Mouse (Mus musculus): ENCODE measurements around the gene Zbtb42.

The Zbtb42 gene

GRCm38 (mm10) chr12:112661851-112662250 is 16.8 kb upstream of the Zbtb42 start:
- DNase-seq, result no peak

DNA sequence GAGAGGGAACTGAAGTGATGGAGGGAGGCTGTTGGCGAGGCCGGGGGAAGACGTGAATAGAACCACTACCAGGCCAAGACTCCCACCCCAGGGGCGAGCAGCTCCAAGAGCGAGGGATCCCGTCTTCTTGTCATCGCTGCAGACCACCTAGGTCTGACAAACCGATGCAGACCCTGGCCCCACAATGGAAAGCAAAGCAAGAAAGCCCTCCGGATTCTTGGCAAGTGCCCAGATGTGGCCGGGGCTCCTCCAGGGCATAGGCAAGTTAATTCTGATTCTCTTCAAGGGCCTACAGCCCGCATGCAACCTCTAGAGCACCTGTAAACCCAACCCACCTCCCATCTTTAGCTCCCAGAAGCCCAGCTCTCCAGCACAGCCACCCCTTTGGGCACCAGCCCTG is 15.3 kb upstream of the Zbtb42 start:
- no peak for DNase-seq

GRCm38 (mm10) chr12:112663716-112664115 is 14.9 kb upstream of the Zbtb42 start:
- no peak for DNase-seq

DNA sequence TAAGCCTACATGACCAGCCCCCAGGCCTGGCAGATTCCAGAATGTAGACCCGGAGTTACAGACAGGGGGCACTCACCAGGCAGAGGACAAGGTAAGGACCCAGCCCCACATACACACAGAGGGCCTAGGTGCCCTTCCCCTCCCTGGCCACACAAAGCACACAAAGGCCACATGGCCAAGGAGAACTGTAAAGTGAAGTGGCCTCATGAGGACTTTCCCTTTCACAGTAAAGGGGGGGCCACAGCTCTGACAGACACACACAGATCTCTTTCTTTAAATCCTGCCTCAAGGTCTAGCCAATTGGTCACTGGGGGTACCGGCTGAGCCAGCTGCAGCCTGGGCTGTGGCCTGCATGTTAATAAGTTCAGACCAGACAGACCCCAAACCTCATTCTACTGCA is 14.5 kb upstream of the Zbtb42 start:
- no peak for DNase-seq

DNA sequence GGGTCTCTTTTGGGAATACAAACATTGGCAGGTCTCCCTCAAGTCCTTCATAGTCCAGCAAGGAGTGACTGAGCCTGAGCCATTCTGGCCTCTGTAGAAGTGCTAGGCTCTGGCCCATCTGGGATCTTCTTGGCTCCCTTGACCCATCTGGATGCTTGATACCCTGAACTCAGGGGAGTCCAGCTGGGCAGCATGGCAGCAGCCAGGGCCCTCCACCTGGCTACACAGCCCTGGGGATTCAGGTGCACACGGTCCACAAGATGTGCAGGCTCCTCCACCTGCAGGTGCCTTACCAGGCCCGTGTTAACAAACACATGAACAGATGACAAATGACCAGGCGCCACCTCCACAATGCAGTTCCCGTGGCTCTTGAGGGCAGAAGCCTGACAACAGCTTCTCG is 14.0 kb upstream of the Zbtb42 start:
- no peak for DNase-seq

GRCm38 (mm10) chr12:112665445-112665844 is 13.2 kb upstream of the Zbtb42 start:
- no peak for DNase-seq

DNA sequence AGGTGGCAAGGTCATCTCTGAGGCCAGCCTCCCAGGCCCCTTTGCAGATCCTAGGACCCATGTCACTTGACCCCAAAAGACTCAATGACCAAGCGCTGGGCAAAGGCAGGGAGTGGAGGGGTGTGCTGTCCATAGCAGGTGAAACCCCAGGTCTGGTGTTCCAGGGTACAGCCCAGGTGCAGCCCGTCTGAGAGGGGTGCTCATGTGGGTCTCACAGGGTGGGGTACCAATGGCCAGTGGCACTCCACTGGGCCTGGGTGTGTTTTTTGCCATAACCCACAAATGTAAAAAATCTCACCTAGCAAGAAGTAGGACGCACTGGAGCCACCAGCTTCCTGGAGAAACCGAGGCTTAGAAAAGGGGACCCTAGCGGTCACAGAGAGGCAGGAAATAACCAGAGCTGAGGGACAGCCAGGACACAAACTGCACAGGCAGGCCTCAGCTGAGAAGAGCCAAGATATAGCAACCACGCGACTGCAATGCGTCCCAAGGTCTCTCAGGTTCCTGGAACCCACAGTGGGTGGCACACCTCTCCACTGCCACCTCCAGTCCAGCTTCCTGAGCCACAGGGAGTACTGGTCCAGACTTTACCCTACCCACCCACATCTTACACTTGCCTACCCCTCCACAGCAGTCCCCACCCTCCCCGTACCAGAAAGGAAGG is 12.6 kb upstream of the Zbtb42 start:
- no peak for DNase-seq

DNA sequence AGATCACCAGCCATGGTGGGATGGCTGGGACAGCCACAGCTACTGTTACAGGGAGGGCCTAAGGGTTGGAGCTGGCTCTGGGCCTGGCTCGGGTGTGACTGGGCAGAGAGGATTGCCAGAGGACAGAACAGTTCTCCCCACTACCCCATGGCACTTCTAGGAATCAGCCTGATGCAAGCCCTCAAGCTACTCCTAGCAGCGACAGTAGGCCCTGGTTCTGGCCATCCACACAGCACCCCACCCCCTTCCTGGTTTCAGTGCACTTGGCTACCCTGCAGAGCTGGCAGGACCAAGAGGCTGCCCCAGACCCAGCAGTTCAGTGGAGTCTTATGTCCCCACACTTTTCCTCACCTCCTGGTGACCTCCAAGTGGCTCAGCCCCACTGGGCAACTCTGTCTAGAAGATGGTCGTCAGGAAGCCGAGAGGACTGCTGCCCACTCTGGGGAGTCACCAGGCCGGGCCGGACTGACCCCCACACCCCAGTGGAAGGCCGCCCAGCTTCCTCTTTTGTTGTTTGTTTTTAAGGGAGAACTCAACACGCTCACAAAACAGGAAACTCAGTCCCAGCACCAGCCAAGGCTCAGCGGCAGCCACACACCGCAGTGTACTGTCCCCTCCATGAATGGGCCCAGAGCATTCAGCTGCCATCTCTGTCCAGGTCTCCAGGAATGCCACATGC is 10.9 kb upstream of the Zbtb42 start:
- DNase-seq, result no peak

DNA sequence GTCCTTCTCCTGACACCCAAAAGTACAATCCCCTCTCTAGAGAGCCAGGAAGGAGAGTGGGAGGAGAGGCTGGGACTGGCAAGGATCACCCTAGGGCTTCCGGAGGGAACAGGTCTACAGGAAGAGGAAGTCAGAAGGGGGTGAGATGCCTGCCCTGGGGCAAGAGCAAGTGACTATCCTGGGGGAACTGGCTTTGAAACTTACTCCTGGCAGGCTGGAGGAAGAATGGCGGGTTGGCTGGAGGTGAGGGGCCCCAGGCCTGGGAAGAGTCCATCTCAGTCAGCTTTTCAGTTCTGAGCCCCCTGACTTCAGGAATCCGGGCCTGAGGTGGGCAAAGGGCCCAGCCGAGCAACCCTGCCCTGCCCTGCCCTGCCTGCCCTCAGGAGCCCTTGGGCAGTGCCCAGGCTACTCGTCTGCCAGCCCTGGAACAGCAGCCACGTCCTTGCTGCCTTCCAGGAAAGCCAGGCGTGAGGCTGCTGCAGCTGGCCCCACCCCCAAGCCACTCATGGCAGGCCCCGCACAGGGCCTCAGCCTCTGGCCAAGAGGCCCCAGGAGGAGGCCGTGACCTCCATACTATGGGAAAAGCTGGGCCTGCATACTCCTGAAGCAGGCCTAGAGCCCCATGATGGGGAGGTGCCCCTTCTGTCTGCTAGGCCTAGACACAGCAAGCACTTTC is 7.8 kb upstream of the Zbtb42 start:
- DNase-seq, result no peak

- no peak for DNase-seq
Measured at GRCm38 (mm10) chr12:112671891-112672290, 6.7 kb upstream of the Zbtb42 start.

DNA sequence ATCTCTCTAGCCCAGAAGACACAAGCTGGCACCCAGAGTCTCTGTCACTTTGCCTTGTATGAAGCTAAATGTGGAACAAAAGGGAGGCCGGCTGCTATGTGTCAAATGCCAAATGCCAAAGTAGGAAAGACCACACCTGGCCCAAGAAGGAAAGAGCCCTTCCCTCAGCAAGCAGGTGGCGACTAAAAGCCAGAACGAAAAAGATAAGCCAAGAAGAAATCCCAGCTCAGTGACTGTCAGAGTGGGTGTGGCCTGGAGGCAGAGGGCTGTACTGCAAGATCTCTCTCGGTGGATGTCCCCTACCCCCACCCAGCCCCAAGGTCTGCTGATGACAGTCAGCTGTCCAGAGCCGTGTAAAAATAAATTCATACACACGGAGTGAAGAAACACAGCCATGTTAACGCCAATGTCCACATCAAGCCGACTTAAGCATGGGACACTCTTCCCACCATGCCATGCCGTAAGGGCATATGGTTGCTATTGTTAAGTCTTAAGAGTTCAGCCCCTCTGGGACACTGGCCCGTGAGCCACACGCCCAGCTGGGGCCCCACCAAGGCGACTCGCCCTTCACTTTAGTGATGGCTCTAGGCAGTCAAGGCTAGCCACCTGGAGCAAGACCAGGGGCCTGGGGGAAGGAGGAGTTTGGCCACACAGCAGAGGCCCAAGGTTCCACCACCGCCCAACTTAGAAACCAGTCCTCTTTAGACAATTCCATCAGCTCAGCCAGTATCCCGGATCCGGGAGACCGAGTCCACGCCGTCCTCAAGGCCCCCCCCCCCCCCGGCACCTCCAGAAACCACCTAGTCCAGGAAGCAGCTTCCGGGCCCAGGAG is 5.7 kb upstream of the Zbtb42 start:
- peak; percentile 27 for DNase-seq

DNA sequence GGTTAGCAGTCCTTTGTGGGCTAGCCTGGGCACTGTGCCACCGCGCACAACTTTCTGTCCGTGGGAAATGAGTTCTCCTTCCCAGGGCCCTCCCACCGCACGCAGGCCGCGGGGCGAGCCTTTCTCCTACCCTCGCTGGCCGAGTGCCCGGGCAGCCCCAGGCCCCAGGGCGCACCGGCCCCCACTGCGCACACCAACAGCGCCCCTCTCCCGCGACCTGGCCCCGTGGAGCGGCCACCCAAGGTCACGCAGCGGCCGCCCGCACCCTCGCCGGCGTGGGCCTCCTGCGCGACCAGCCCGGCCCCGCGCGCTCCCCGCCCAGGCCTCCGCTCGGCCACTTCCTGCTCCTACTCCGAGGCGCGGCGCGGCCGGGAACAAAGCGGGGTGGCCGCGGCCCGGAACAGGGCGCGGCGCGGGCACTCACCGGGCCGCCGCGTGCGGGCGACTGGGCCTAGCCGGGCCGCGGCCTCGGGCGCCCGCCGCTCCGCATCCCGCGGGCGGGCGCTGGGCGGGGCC is 5.0 kb upstream of the Zbtb42 start:
- DNase-seq, result peak; percentile 47

GRCm38 (mm10) chr12:112674132-112675011 is 4.3 kb upstream of the Zbtb42 start, which contains the start of gene Akt1:
TSS of gene Akt1 (minus strand) at chr12:112674884.
- peak; percentile 68 for DNase-seq

GRCm38 (mm10) chr12:112675245-112676035 is 3.2 kb upstream of the Zbtb42 start:
- peak; percentile 90 for DNase-seq

GRCm38 (mm10) chr12:112677076-112677475 is 1.6 kb upstream of the Zbtb42 start:
- no peak for DNase-seq

- DNase-seq, result no peak
Measured at GRCm38 (mm10) chr12:112677943-112678554, 579 bp upstream of the Zbtb42 start.

GRCm38 (mm10) chr12:112679027-112679996 is 684 bp downstream of the Zbtb42 start:
- peak; percentile 55 for DNase-seq

GRCm38 (mm10) chr12:112683351-112683750 is 4.7 kb downstream of the Zbtb42 start:
- no peak for DNase-seq

- no peak for DNase-seq
Measured at GRCm38 (mm10) chr12:112688458-112688857, 9.8 kb downstream of the Zbtb42 start.

Measured in thymus, postnatal 25 days (tissue).